9 mouse cellular contexts compared by ENCODE assay signal in the genomic region with DNA sequence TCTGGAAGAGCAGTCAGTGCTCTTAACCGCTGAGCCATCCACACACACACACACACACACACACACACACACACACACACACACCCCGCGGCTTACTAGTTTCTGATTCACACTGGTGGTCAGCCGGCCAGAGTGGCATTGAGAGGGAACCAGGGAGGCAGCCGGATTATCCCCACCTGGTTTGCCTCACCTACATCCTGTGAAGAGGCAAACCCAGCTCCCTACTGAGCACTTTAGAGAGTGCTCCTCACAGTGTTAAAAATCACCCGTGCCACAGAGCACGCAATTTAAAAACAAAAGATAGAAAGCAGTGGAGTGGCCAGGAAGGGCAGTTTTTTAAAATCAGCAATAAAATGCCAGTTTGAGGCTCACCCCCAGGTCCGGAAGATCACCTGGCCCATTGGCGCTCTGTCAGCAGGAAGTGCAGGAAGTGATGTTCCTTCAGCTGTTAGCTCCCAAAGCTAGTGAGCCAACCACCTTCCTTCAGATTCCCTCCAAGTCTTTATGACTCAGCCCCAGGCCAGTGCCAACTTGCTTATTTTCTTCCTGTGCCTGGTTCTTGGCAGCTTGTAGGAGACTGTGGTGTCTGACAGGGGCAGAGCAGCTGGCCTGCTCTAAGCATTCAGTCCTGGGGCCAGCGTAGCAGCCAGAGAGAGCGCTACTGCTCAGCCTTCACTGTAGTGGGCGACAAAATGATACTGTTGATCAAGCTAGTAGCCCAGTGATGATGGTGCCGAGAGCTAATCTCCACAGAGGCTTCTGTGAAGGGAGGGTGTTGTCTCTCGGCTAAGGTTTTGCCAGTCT. TPM values are rescaled to one million over a fixed set of nuclear protein-coding genes. Genes with fewer than 3 reads are reported as not detected.
DNase-seq lines count a peak whose midpoint lies in the region; ATAC-seq and TF ChIP-seq lines count a peak whose summit lies in the region.
"Had no signal": no experiment of that assay in that cellular context is flagged by ENCODE, and none has a peak within 500 bp of the region (broad histone marks: within the 10 kb centered on the region; RNA-seq: fewer than 3 reads in every experiment).

No protein-coding gene starts in this region.

- DNase-seq in adrenal gland, adult 2 months, result peak; percentile 46
- DNase-seq in adrenal gland, postnatal 4 days (ENCODE audit: low spot score in 2 of 2), result no peak
- peak; percentile 90 for DNase-seq in midbrain, postnatal 0 days (ENCODE audit: low spot score)
- no peak for DNase-seq in midbrain, embryonic 10.5 days (ENCODE audit: low spot score)
- DNase-seq in heart, postnatal 4 days, result peak; percentile 33
- peak; percentile 55 for DNase-seq in lung, postnatal 36 days
- DNase-seq in thymus, postnatal 4 days, result peak; percentile 21

- no peaks in the 10 kb centered on the region for H3K27me3 ChIP-seq in midbrain, postnatal 0 days (ENCODE audit: insufficient read depth, low read length)
- H3K27me3 ChIP-seq in midbrain, embryonic 10.5 days (ENCODE audit: low read depth, poor library complexity, severe bottlenecking), result peaks cover 16% of the 10 kb centered on the region; the same call in 1 of the 2 replicates

- H3K36me3 ChIP-seq in midbrain, postnatal 0 days (ENCODE audit: insufficient read depth, low read length), result no peaks in the 10 kb centered on the region
- no peaks in the 10 kb centered on the region for H3K36me3 ChIP-seq in midbrain, embryonic 10.5 days
- H3K36me3 ChIP-seq: embryonic facial prominence, embryonic 13.5 days had no signal

- WGBS in midbrain, postnatal 0 days, result 64% methylated on average over 14 of the region's 14 CpGs
- WGBS in midbrain, embryonic 10.5 days, result 63% methylated on average over 14 of the region's 14 CpGs

- TF ChIP-seq CTCF in midbrain, postnatal 0 days (IDR thresholded peaks at IDR 0.05), result peak; percentile 24; the same call in 1 of the 2 replicates

- no peaks in the 10 kb centered on the region for H3K9me3 ChIP-seq in midbrain, postnatal 0 days (ENCODE audit: low read length)
- no peaks in the 10 kb centered on the region for H3K9me3 ChIP-seq in midbrain, embryonic 10.5 days (replicated peaks)
- H3K9me3 ChIP-seq: embryonic facial prominence, embryonic 13.5 days had no signal

- no peaks in the 10 kb centered on the region for H3K4me1 ChIP-seq in midbrain, postnatal 0 days (ENCODE audit: insufficient read depth, low read length)
- H3K4me1 ChIP-seq in midbrain, embryonic 10.5 days, result peaks cover 17% of the 10 kb centered on the region

- H3K4me2 ChIP-seq in midbrain, postnatal 0 days (ENCODE audit: low read depth, low read length, poor library complexity, severe bottlenecking), result no peak overlapping the region
- H3K4me2 ChIP-seq: embryonic facial prominence, embryonic 13.5 days had no signal

- H3K9ac ChIP-seq in midbrain, postnatal 0 days (replicated peaks; ENCODE audit: low read length, poor library complexity, severe bottlenecking), result no peak overlapping the region
- H3K9ac ChIP-seq: embryonic facial prominence, embryonic 13.5 days had no signal

- H3K27ac ChIP-seq in midbrain, postnatal 0 days (ENCODE audit: low read depth, low read length), result no peak overlapping the region
- no peak overlapping the region for H3K27ac ChIP-seq in midbrain, embryonic 10.5 days (replicated peaks)
- H3K27ac ChIP-seq: embryonic facial prominence, embryonic 13.5 days had no signal

- H3K4me3 ChIP-seq in midbrain, postnatal 0 days (ENCODE audit: low read depth, low read length), result no peak overlapping the region
- no peak overlapping the region for H3K4me3 ChIP-seq in midbrain, embryonic 10.5 days
- H3K4me3 ChIP-seq: embryonic facial prominence, embryonic 13.5 days had no signal

- ATAC-seq in midbrain, postnatal 0 days (ENCODE audit: low FRiP score), result peak; percentile 80
- peak; percentile 82 for ATAC-seq in erythroid progenitor cell, adult 5-6 weeks (replicated peaks; ENCODE audit: low FRiP score, poor library complexity, severe bottlenecking)

RNA-seq across cellular contexts. Expression of a gene that starts 57.9 kb away (rescaled TPM):
- total RNA-seq in adrenal gland, adult 2 months (2021), result 10 to 100 TPM; 59.7 to 80.7 TPM
- 14.5 and 21.1 TPM in 2 replicates for polyA plus RNA-seq in adrenal gland, adult 2 months (2012; rRNA removed)
- 10 to 100 TPM; 69.5 to 71.9 TPM for total RNA-seq in adrenal gland, postnatal 4 days (2021)
- 61.7 and 66.9 TPM in 2 replicates for total RNA-seq in midbrain, postnatal 0 days (2014; rRNA removed)
- polyA plus RNA-seq in midbrain, postnatal 0 days (2015; fragmentation: Nextera tagmentation; extraction: Ambion mirVana), result 17.3 and 17.4 TPM in 2 replicates
- polyA plus RNA-seq in midbrain, embryonic 10.5 days (2016; fragmentation: Nextera tagmentation; extraction: Ambion mirVana), result 10.5 and 11.3 TPM in 2 replicates
- total RNA-seq in erythroid progenitor cell, adult 5-6 weeks (2015; ENCODE audit: low replicate concordance), result 38.6 and 85.1 TPM in 2 replicates
- 49.4 and 69.4 TPM in 2 replicates for total RNA-seq in erythroid progenitor cell, adult 5-6 weeks (2017; ENCODE audit: low replicate concordance)
- total RNA-seq in heart, postnatal 4 days (2021), result 10 to 100 TPM; 37.6 to 41.1 TPM

Comparison
In these comparisons a context has a peak if more than half of its experiments do, and no peak if none do; other contexts are left out.
1. DNase-seq: peak in adrenal gland, adult 2 months (single experiment), midbrain, postnatal 0 days (single experiment), heart, postnatal 4 days (single experiment), lung, postnatal 36 days (single experiment) and thymus, postnatal 4 days (single experiment); none in adrenal gland, postnatal 4 days (0 of 2) and midbrain, embryonic 10.5 days (single experiment).